Mouse (Mus musculus): ENCODE data around the gene Ghr.
A peak's percentile ranks its signal among the peaks of the same experiment; 100 is the strongest.

Ghr gene

DNA sequence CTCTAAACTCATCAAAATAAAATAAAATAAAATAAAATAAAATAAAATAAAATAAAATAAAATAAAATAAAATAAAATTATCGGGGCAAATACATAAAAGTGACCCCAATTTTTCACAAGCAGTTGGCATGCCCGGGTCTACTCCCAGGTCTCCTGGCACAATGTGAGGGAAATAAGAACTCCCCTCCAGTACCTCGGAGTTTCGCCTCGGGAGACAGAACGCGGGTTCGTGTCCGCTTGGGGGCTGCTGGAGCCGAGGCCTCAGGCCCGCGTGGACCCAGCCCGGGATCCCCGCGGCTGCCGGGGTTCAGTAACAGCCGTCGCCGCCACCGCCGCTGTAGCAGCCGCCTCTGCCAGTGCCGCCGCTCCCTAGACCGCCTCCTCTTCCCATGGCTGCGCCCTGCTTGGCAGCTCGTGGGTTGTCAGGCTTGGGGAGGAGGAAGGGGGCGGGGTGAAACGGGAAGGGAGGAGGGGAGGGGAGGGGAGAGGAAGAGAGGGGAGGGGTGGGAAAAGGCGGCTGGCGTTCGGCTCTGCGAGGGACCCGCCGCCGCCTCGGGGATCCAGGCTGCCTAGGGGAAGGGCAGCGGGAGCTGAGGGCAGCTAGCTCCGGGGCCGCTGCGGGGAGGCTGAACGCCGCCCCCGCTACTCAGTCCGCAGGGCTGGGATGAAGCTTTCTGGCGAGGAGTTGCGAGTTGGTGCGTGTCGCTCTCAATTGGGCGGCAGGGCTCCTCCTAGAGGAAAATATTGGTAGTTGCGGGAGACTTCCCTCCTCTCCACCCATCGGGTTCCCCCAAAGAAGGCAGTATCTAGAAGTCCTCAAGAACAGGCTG, at the start of gene Ghr:
Ghr (minus strand) TSS at position 686 of the 830 bp plus-strand sequence.
- peak; percentile 94 to 95 for DNase-seq

- DNase-seq: no peak
Observed at GRCm38 (mm10) chr15:3622746-3623145, 39.5 kb upstream of the Ghr start.

GRCm38 (mm10) chr15:3620368-3620767, 37.1 kb upstream of the Ghr start:
- DNase-seq: no peak

- no peak for DNase-seq
Observed at GRCm38 (mm10) chr15:3618311-3618710, 35.0 kb upstream of the Ghr start.

GRCm38 (mm10) chr15:3611961-3612360, 28.7 kb upstream of the Ghr start:
- no peak for DNase-seq

GRCm38 (mm10) chr15:3607951-3608350, 24.7 kb upstream of the Ghr start:
- DNase-seq: no peak

DNA sequence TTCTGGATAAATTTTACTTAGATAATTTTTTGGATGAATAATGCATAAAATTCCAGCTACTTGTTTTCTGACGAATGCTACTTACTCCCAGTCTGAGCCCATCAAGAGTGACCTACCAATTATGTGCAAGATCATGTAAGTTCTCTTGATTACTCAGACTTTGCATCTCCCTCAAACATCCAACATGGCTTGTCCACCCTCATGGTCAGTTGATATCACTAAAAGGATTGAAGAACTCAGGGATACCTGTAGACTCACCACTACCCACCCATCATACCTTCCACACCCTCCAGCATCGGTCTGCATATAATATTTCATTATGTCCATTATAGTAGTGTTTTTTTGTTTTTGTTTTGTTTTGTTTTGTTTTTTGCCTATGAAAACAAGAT, 18.8 kb upstream of the Ghr start:
- DNase-seq: no peak

DNA sequence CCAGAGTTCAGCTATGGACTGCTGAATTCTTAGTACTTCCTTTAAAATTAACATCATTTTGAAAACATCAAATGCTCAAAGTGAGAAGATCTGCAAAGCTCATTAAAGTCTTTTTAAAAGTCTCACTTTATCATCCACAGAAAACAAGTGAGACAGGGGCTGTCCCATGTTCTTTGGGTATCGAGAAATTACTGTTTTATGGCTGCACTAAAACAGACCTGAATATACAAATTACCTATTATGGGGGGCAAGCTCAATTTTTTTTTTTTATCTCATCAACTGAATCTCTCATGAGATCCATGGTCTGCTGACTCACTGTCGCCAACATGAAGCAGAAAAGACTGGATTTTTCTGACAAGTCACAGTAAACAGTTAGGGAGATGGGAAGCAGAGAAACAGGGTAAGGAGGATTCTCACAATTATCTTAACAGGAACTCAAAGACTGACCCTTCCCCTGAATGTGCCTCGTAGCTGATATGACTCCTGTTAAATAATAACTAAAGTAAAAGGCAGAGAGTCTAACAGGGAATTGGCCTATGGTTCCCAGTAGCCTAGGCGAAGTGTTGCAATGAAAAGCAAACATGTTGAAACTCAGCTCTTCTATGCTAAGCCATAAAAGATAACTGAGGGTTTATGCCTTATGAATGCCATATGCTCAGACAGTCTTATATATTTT, 18.3 kb upstream of the Ghr start:
- DNase-seq: no peak

DNA sequence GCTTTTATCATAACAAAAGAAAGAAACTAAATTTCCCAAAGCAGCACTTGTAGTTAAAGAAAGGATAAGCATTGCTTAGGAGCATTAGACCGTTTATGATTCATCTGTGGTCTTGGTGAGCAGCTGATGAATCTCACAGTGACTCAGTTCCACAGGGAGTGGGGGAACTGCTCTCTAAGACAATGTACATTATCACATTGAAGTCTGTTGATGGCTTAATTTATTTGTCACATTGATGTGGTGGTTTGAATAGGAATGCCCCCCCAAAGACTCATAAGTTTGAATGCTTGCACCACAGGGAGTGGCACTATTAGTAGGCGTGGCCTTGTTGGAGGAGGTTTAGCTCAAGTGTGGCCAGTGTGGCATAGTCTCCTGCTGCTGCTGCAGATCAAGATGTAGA, 4.6 kb upstream of the Ghr start:
- no peak for DNase-seq

GRCm38 (mm10) chr15:3584361-3584760, 1.1 kb upstream of the Ghr start:
- DNase-seq: no peak

DNA sequence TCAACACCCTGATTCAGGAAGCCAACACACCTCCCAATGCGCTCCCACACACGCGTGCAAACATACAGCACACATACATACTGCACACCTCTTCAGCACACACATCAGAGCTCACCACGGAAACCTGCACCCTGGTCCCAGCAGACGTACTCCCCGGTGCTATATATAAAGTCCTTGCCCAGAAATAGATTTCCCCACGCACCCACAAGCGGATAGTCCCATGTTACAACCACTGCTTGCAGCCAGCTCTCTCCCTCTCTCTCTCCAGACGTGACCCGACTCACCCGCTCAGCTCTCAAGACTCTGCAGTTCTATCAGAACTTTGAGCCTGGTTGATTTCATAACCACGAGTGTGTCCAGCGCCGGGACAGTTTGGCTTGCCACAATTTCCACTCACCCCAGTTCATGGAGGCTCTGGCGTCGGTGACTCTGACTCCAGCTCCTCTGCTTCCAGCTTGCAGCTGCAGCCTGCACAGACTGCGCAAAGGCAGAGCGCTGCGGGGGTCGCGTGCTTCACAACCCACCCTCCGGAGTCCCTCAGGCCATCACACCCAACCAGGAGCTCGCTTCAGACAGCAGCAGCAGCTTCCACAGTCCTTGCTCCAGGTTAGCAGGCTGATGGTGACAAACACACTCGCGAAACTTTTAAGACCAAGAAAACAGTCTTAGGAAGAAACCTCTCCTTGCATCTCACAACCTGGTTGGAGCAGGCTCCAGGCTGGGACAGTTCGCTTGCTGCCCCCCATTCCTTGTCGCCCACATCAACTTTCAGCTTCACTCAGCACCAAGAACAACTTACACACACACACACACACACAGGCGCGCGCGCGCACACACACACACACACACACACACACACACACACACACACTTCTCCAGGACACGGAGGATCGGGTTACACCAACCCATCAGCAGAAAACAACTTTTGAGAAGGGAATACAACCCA, 1.2 kb downstream of the Ghr start:
- peak; percentile 64 to 70 for DNase-seq

DNA sequence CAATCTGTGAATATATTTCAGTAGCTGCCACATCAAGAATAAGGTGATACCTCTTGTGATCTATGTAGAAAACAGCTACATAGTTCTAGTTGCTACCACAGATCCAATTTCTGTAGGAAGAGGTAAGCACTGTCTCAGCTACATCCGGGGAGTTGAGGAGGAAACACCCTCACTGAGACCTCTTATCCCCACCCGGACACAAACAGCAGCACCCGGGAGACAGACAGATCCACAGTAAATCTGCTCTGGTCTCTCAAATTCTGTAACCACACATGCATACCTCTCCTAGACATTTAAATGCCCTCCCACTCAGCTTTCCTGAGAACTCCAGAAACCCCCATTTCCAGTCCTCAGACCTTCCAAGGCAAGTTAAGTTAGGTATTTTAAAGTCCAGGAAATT, 2.0 kb downstream of the Ghr start:
- no peak for DNase-seq

DNA sequence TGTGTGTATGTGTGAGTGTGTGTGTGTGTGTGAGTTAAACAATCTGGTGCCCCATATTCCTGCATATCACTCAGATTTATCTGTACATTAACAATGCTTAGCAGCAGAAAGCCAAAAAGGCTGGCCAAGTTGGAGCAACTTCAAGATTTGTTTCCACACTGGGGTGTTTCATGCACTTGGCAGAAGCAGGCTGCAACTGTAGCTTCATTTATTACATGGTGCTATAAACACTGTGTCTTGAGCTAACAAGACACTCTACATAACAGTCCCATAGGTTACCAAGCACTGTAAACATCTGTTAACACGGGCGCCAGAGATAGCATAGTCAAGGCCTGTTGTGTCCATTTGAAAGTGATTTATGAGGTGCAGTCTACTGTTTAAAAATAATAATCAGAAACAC, 3.1 kb downstream of the Ghr start:
- DNase-seq: peak; percentile 24 to 56

- DNase-seq: peak; percentile 43 to 55
Observed at GRCm38 (mm10) chr15:3578286-3578980, 4.9 kb downstream of the Ghr start.

- DNase-seq: no peak
Observed at GRCm38 (mm10) chr15:3569178-3569903, 14.0 kb downstream of the Ghr start.

GRCm38 (mm10) chr15:3564570-3564969, 18.7 kb downstream of the Ghr start:
- DNase-seq: no peak

GRCm38 (mm10) chr15:3563929-3564516, 19.3 kb downstream of the Ghr start:
- no peak for DNase-seq

GRCm38 (mm10) chr15:3563473-3563872, 19.8 kb downstream of the Ghr start:
- DNase-seq: no peak

DNA sequence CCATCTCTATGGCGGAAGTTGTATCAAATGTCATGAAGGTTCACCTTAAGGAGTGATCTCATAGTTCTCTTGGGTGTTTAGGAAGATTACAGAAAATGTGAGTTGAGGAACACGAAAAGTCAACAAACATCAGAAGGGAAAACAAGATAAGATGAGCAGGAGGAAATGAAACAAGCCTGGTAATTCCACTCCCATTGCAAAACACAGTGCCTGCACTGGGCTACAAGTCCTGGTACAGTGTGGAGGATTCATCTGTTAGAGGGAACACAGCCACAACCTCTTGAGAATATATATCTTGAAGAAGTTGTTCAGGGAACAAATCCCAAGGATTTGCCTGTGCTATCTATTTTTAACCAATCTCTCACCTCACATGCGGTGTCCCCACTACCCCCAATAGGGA, 24.8 kb downstream of the Ghr start:
- no peak for DNase-seq

DNA sequence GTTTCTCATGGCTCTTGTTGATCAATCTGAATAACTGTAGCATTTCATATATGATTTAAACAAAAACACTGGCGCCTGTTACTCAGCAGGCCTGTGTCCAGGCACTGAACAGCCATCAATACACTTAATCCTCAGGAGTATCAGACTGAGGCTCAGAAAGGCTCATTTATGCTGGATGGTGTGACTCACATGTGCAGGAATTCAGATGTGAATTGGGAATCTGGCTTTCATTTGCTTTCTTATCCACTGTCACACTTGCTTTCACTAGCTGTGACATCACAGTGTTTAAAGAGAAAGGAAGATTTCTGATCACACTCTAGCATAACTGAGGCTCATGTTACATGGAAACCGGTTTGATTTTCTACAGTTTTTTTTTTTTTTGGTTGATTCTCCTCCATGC, 39.0 kb downstream of the Ghr start:
- no peak for DNase-seq

DNA sequence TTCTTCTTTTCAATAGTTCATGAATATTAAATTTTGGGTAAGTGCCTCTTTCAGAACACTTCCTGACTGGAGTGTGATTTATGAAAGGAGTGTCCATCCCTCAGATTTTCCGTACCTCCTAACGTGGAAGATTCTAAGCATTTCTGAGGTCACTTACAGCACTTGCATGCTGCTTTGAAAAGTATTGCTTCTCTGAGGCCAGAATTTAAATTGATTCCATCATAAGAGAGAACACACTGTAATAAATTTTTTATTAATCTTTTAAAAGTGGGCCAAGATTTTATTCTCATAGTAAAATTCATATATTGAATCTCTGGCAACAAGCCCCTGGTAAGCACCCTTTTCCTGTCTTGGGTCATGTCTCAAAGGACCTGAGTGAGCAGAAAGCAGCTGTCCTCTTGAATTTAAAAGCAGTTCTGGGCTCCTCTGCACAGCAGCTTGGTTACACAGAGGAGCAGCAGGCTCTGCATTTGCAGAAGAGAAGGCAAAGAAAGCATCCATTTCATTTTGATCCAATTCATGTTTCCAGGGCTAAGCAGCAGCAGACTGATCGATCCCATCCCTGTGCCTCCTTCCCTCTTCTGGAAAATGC, 46.9 kb downstream of the Ghr start:
- DNase-seq: no peak
